Mouse (Mus musculus): ENCODE data around the gene Prim2. TPM values are rescaled to one million over a fixed set of nuclear protein-coding genes. Genes with fewer than 3 reads are reported as not detected.
"Not testable (repeated sequence)": the region's sequence is repeated elsewhere in the genome, so short reads cannot be mapped to it uniquely, and the experiment has no call there.

The Prim2 gene
- polyA plus RNA-seq, 1 experiment from 2014 or later: 33.5 TPM

DNA sequence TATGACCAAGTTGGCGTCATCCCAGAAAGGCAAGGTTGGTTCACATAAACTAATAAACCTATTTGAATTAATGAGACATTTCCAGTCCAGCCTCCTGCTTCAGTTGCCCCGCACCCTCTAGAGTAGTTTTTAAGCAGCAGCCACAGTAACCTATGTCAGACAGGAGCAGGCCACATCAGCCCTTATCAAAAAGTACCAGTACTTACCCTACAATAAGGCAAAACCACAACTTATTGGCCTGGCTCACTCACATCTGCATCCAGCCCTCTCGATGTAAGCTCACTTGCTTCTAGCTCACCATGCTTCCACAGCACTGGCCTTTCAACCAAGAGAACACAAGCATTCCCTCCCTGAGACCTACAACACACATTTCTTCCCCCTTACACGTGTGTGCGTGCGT, 44.7 kb downstream of the Prim2 start:
- H3K36me3 ChIP-seq: peaks cover 4% of the 10 kb centered on the region; the same call in 1 of the 2 replicates
- no peak for ATAC-seq (replicated peaks)
- H3K27ac ChIP-seq (replicated peaks): no peak overlapping the region
- H3K4me3 ChIP-seq: no peak overlapping the region
- no peak overlapping the region for H3K4me2 ChIP-seq (replicated peaks)
- 97% methylated on average over 6 of the region's 6 CpGs for WGBS
- H3K9me3 ChIP-seq: no peaks in the 10 kb centered on the region
- H3K4me1 ChIP-seq: 0 out of 2 replicates have a peak, but pooled peaks cover 3% of the 10 kb centered on the region
- H3K9ac ChIP-seq (replicated peaks): no peak overlapping the region
- no peaks in the 10 kb centered on the region for H3K27me3 ChIP-seq

DNA sequence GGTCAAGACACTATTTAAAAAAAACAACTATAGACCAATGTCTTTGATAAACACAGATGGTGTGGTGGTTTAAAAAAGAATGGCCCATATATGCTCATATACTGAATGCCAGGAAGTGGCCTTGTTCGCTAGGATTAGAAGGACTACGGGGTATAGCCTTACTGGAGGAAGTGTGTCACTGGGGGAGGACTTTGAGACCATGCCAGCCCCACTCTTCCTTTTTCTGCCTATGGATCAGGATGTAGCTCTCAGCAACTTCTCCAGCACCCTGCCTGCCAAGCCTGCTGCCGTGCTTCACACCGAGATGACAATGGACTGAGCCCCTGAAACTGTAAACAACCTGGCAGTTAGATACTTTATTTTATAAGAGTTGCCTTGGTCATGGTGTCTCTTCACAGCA, 45.2 kb downstream of the Prim2 start:
- Histone ChIP-seq H3K9ac (replicated peaks) (no peak overlapping the region), H3K27me3 (no peaks in the 10 kb centered on the region), H3K36me3 (no peaks in the 10 kb centered on the region), H3K4me1 (0 out of 2 replicates have a peak, but pooled peaks cover 3% of the 10 kb centered on the region), H3K9me3 (no peaks in the 10 kb centered on the region), H3K4me3 (no peak overlapping the region), H3K4me2 (replicated peaks) (no peak overlapping the region), H3K27ac (replicated peaks) (no peak overlapping the region)
- no peak for ATAC-seq (replicated peaks)
- WGBS: 84% methylated on average over 4 of the region's 4 CpGs

DNA sequence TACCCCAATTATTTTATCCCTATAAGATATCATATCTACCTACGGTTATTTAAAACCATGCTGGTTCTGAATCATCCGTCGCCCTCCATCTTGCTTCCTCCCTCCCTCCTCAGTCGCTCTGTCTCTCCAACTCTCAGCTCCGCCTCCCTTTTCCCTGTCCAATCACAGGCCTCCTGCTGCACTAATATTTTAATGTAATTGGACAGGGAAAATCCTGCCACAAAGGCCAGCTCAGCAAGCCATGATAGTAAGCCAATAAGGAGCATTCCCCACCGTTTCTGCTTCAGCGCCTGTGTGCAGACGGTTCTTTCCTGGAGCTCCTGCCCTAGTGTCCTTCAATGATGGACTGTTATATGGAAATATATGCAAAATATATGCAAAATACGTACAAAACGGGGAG, 47.8 kb downstream of the Prim2 start:
- 87% methylated on average over 10 of the region's 10 CpGs for WGBS
- ATAC-seq (replicated peaks): no peak
- H3K36me3 ChIP-seq: no peaks in the 10 kb centered on the region
- 0 out of 2 replicates have a peak, but pooled peaks cover 3% of the 10 kb centered on the region for H3K4me1 ChIP-seq
- H3K27ac ChIP-seq (replicated peaks): no peak overlapping the region
- no peak overlapping the region for H3K4me2 ChIP-seq (replicated peaks)
- no peak overlapping the region for H3K4me3 ChIP-seq
- H3K9me3 ChIP-seq: no peaks in the 10 kb centered on the region
- H3K27me3 ChIP-seq: no peaks in the 10 kb centered on the region
- H3K9ac ChIP-seq (replicated peaks): no peak overlapping the region

DNA sequence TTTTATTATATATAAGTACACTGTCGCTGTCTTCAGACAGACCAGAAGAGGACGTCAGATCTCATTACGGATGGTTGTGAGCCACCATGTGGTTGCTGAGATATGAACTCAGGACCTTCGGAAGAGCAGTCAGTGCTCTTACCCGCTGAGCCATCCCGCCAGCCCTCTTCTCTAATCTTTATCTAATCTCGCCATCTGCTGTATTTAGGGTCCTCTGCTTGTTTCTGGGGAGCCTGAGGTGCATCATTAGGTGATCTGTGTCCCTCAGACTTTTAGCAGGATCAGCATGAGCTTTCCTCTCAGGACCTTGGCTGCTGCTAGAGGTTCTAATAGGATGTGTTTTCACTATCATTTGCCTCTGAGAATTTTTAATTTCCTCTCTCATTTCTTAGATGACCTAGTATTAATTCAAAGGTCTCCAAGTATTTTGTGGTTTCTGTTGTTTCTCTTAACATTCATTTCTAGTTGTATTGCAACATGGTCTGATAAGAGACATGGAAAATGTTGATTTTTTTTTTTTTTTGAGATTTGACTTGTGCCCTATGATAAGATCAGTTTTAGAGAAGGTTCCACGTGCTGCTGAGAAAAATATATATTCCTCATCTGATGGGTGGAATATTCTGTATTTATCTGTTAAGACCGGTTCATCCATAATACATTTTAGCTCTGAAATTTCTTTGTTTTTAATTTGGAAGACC, 49.4 kb downstream of the Prim2 start:
- Histone ChIP-seq H3K27ac (replicated peaks) (no peak overlapping the region), H3K4me2 (replicated peaks) (no peak overlapping the region), H3K27me3 (no peaks in the 10 kb centered on the region), H3K4me3 (no peak overlapping the region), H3K9ac (replicated peaks) (no peak overlapping the region), H3K4me1 (no peaks in the 10 kb centered on the region), H3K36me3 (no peaks in the 10 kb centered on the region), H3K9me3 (no peaks in the 10 kb centered on the region)
- no peak for ATAC-seq (replicated peaks)
- WGBS: 94% methylated on average over 9 of the region's 9 CpGs

DNA sequence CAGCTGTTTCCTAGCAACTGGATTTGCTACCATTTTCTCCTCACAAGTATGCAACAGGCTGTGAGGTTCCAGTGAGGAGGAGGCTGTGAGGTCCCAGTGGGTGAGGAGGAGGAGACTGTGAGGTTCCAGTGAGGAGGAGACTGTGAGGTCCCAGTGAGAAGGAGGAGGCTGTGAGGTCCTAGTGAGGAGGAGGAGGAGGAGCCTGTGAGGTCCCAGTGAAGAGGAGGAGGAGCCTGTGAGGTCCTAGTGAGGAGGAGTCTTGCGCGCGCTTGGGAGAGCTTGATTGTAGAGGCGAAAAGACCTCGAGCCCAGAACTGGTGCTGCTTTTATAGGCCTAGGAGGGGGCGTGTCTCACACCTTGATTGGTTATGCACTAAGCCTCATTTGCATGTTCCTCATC, 53.0 kb downstream of the Prim2 start:
- ATAC-seq (replicated peaks); H3K9ac ChIP-seq (replicated peaks); H3K27ac ChIP-seq (replicated peaks); H3K27me3 ChIP-seq; H3K9me3 ChIP-seq; H3K4me1 ChIP-seq; H3K36me3 ChIP-seq; H3K4me3 ChIP-seq; H3K4me2 ChIP-seq (replicated peaks): not testable (repeated sequence)
- WGBS: 89% methylated on average over 6 of the region's 6 CpGs

DNA sequence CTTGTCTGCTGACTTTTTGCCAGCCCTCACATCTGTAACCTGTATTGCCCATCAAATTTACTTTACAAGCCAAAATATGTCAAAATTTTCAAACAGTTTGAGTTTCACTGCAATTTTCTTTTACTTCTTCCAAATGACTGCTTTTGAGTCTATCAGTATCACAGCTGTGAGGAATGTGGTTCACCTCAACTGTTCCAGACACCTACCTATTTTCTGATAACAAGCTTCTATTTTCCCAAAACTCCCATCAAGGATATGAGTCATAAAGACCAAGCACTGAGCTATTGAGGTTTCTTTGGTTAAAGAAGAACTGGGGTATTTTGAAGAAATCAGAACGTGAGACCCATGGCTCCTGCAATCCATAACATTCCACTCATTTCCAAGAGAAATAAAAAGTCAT, 57.5 kb downstream of the Prim2 start:
- Histone ChIP-seq H3K27me3 (no peaks in the 10 kb centered on the region), H3K4me1 (peaks cover 22% of the 10 kb centered on the region), H3K36me3 (no peaks in the 10 kb centered on the region), H3K9ac (replicated peaks) (no peak overlapping the region), H3K9me3 (no peaks in the 10 kb centered on the region), H3K27ac (replicated peaks) (no peak overlapping the region), H3K4me2 (replicated peaks) (no peak overlapping the region), H3K4me3 (no peak overlapping the region)
- 96% methylated on average over 1 of the region's 1 CpGs for WGBS
- ATAC-seq (replicated peaks): no peak

DNA sequence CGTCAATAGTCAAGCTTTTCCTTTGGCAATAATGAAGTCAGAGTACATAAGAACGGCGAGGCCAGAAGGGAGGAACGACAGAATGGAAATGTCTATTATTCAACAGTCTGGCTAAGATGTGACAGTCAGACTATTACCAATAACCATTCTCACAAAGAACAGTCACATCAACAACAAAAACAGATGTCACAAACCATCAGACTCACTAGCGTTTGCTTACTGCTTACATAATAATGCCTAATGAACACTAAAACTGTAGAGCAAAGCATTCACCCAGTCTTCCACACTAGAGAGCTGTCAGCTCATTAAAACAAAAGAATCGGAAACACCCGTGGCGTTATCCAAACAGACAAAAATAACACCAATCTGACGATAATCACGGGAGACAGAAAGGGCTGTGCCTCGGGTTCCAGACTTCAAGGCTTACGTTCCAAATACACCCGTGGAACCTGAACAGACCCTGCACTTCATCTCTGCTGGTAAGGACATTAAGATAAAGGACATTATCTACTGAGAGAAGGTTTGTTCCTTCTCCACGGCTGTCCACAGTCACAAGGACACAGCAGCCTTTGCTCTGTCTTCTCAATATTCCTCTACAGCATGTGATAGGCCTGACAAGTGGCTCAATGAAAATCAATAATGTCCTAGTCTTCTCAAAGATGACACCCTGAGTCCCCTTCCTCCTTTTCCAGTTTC, 59.4 kb downstream of the Prim2 start:
- no peaks in the 10 kb centered on the region for H3K9me3 ChIP-seq
- H3K27me3 ChIP-seq: no peaks in the 10 kb centered on the region
- peak; percentile 74 for ATAC-seq (replicated peaks)
- H3K36me3 ChIP-seq: no peaks in the 10 kb centered on the region
- H3K9ac ChIP-seq (replicated peaks): no peak overlapping the region
- H3K4me1 ChIP-seq: peaks cover 22% of the 10 kb centered on the region
- 0 out of 2 replicates have a peak overlapping the region, but pooled peaks have one; percentile 1 for H3K4me2 ChIP-seq (replicated peaks)
- no peak overlapping the region for H3K4me3 ChIP-seq
- H3K27ac ChIP-seq (replicated peaks): peak overlapping the region; percentile 58
- WGBS: 35% methylated on average over 14 of the region's 14 CpGs

DNA sequence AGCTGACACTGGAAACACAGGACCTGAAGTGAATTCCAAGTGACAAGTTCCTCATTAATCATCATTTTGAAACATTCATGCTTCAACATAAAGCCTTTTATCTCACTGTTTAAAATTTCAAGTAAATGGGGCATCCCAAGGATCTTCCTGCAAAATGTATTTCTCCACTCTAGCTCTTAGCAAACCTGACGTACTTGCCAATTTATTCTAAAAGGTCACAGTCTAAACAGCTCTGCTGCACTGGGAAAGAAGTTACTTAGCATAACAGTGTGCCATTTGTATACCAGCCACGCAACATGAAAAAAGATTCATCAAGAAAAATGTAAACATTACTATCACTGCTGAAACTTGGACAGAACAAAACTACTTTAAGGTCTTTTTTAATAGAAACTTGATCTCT, 61.5 kb downstream of the Prim2 start:
- ATAC-seq (replicated peaks): no peak
- 44% methylated on average over 2 of the region's 2 CpGs for whole genome bisulfite sequencing
- H3K9me3 ChIP-seq: no peaks in the 10 kb centered on the region

DNA sequence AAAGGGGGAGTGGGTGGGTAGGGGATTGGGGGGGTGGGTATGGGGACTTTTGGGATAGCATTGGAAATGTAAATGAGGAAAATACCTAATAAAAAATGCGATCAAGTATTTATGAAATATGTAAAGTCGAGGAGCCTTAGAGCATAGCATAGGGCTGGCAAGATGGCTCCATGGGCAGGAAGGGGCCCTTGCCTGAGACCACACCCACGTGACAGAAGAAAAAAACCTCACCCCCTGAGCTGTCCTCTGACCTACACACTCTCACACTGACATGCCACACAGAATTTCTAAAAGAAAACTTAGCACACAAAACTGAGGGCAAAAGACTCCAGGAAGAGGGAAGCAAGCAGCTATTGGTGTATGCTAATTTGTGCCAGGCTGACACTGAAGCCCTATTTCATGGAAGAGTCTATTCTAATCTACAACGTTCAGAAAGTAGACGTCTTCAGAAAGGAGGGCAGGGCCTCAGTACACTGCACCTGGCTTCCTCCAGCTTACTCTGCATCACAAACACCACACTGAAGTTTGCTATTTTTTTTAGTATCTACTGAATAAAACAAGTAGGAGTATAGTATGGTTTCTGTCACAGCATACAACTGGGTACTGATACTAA, 65.4 kb downstream of the Prim2 start:
- H3K9me3 ChIP-seq: no peaks in the 10 kb centered on the region
- no peaks in the 10 kb centered on the region for H3K36me3 ChIP-seq
- H3K27ac ChIP-seq (replicated peaks): no peak overlapping the region
- H3K9ac ChIP-seq (replicated peaks): no peak overlapping the region
- H3K27me3 ChIP-seq: no peaks in the 10 kb centered on the region
- ATAC-seq (replicated peaks): no peak
- WGBS: 86% methylated on average over 5 of the region's 5 CpGs
- H3K4me3 ChIP-seq: no peak overlapping the region
- H3K4me2 ChIP-seq (replicated peaks): no peak overlapping the region
- peaks cover 8% of the 10 kb centered on the region for H3K4me1 ChIP-seq

More for the DNA sequence above, 61.5 kb downstream of the Prim2 start:
- H3K4me2 ChIP-seq (replicated peaks): no peak overlapping the region
- no peak overlapping the region for H3K9ac ChIP-seq (replicated peaks)
- H3K27me3 ChIP-seq: no peaks in the 10 kb centered on the region
- no peaks in the 10 kb centered on the region for H3K36me3 ChIP-seq
- peaks cover 22% of the 10 kb centered on the region for H3K4me1 ChIP-seq
- H3K4me3 ChIP-seq: no peak overlapping the region
- H3K27ac ChIP-seq (replicated peaks): no peak overlapping the region

DNA sequence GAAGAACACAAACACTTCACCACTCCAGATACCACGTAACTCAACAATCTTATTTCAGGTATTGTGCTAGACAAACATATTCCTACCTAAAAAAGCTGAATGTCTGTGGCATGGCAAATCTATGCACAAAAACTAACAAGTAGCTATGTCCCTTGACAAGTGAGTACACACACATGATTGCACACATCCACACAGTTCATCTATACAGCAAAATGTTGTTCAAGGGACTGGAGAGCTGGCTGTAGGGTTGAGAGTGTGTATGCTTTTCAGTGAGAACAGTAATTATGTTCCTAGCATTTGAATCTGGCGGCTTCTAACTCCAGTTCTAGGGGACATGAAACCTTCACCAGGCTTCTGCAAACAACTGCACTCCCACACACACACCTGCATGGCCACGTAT, 69.9 kb downstream of the Prim2 start:
- H3K27me3 ChIP-seq: no peaks in the 10 kb centered on the region
- no peaks in the 10 kb centered on the region for H3K36me3 ChIP-seq
- no peaks in the 10 kb centered on the region for H3K4me1 ChIP-seq
- H3K4me2 ChIP-seq (replicated peaks): no peak overlapping the region
- WGBS: 60% methylated on average over 3 of the region's 3 CpGs
- no peaks in the 10 kb centered on the region for H3K9me3 ChIP-seq
- H3K9ac ChIP-seq (replicated peaks): no peak overlapping the region
- H3K4me3 ChIP-seq: no peak overlapping the region
- peak overlapping the region; percentile 30 for H3K27ac ChIP-seq (replicated peaks)
- ATAC-seq (replicated peaks): peak; percentile 47

DNA sequence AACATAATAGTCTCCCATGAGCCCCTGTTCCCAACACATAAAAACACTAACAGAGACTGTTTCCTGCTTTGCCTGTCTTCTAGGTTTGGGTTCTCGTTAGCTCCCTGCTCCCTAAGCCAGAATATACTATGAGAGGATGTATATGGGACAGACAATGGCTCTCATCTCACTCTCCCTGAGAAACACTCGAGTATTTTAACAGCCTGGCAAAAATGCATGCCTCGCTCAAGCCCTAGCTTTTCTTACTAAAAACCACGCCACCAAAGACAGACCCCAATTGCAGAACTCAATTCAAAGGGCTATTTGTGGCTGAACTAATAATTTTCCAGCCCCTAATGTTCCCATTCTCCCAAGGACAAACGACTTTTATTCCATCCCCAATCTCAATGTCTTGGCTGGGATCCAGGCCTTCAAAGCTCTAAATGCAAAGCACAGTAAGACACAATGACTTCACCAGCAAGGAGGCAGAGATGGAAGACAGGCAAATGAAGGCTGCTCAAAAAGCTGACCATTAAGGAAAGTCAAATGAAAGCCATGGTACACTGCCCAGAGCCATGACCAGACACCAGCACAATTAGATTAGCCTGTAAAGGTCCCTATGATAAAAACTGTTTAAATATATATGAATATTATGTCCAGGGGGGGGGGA, 70.5 kb downstream of the Prim2 start:
- peak; percentile 81 for ATAC-seq (replicated peaks)
- Histone ChIP-seq H3K4me2 (replicated peaks) (no peak overlapping the region), H3K9ac (replicated peaks) (no peak overlapping the region), H3K36me3 (no peaks in the 10 kb centered on the region), H3K4me3 (no peak overlapping the region), H3K27ac (replicated peaks) (peak overlapping the region; percentile 31), H3K9me3 (no peaks in the 10 kb centered on the region), H3K4me1 (no peaks in the 10 kb centered on the region), H3K27me3 (no peaks in the 10 kb centered on the region)
- 22% methylated on average over 5 of the region's 5 CpGs for WGBS

DNA sequence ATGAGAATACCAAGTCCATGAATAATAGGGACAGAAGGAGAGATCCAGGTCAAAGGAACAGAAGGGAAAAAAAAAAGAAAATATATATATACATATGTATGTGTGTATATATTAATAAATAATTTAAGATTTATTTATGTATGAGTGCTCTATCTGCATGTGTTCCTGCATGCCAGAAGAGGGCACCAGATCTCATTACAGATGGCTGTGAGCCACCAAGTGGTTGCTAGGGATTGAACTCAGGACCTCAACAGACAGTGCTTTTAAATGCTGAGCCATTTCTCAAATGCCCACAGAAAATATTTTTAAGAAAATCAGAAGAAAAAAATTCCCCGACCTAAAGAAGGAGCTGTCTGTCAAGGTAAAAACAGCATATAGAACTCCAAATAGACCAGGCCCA, 72.6 kb downstream of the Prim2 start:
- no peaks in the 10 kb centered on the region for H3K9me3 ChIP-seq
- no peak overlapping the region for H3K27ac ChIP-seq (replicated peaks)
- no peaks in the 10 kb centered on the region for H3K36me3 ChIP-seq
- H3K4me2 ChIP-seq (replicated peaks): no peak overlapping the region
- H3K4me3 ChIP-seq: no peak overlapping the region
- ATAC-seq (replicated peaks): no peak
- H3K9ac ChIP-seq (replicated peaks): no peak overlapping the region
- no peaks in the 10 kb centered on the region for H3K4me1 ChIP-seq
- no peaks in the 10 kb centered on the region for H3K27me3 ChIP-seq
- WGBS: 100% methylated on average over 1 of the region's 1 CpGs

Data from forebrain, embryonic 15.5 days (tissue).